Mouse (Mus musculus): Measurements from ENCODE around the gene Ednrb.
"Not testable (repeated sequence)": the region's sequence is repeated elsewhere in the genome, so short reads cannot be mapped to it uniquely, and the experiment has no call there.

The Ednrb gene

GRCm38 (mm10) chr14:103823501-103823900 is 20.7 kb downstream of the Ednrb start:
- no peak for DNase-seq (ENCODE audit: low spot score)

DNA sequence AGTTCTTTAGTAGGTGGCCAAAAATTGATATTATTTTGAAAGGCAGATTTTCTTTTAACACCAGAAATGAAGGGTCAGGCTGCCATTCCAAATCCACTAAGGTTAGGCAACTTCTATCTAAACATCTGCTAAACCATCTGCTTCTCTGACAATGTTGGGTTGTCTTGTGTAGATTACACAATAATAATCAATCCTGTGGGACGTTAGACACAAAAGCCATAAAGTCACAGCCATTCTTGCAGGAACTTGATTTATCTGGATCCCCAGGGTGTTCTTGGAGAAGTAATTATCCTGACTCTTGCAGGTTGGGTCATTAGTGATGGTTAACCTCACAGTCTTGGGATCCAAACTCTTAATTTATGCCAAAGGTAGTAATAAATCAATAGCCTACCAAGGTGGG is 21.6 kb downstream of the Ednrb start:
- no peak for DNase-seq (ENCODE audit: low spot score)

DNA sequence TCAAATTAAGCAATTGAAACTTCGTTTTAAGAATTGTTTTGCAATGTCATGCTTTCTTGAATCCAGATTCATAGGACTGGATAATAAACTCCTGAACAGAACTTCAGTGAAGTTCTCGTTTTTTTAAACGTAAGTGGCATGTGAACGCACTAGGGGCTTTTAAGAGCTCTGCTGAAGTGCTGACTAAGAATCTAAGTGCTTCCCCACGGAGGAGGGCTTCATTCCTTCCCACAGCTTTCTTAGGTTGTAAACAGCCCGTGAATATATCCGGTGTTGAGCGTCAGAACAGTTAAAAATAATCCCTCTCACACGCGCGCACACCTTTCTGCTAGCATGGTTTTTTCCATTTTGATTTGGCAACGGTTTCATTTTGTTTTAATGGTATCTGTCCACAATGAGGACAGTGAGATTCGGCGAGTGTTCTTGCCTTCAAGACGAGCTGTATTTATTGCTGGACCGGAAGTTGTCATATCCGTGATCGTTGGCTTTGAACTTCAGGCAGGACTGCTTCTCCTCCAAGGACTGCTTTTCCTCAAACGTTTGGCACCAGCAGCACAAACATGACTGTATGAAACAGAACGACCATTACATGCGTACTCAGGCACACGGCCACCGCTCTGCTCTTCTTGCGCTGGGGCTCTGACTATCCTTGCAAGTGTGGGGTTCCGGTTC is 27.4 kb downstream of the Ednrb start:
- no peak for DNase-seq (ENCODE audit: low spot score)

DNA sequence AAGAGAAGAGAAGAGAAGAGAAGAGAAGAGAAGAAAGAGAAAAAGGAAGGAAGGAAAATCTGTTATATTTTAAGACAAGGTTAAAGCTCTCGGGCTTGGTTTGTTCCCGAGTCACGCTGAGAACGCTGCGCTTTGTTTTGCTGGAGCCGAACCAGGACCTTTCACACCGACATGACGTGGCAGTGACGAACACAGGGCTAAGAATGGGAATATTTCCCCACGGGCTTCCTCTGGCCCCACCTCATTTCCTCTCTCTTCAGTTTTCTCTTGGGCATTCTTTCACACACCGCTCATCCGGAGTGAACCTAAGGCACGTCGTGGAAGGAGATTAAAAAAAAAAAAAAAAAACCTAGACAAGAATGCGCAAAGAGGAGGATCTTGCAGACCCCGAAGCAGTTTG is 28.7 kb downstream of the Ednrb start:
- DNase-seq (ENCODE audit: low spot score), result no peak

DNA sequence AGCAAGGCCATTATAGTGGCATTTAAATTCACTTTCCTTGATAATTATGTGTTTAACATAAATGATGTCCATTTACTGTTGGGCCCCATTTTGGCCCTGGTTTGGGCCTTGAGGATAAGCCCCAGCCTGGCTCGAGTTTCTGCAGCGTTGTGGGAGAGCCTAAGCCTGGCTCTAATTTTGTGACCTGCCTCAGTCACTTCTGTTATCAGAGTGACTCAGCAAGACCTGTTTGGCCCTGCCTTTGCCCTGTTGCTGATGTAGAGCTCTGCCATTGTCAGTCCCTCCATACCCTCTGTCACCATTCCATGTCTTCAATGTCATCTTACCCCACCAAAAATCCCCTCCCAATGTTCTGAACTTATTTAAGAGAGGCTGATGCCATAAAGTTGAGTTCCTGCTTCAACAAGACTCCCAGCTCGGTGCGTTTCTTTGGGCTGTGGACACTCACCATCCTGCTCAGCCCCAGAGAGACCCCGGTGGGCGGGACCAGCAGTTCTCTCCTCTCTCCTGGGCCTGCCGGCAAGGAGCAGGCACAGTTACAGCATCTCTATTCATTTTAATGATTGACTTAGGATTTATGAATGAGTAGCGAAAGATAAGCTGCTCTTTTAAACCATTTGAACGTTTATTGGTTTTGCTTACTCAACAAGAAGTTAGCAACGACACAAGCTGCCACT is 30.0 kb downstream of the Ednrb start:
- no peak for DNase-seq (ENCODE audit: low spot score)

- DNase-seq (ENCODE audit: low spot score), result no peak
Observed at GRCm38 (mm10) chr14:103813246-103813645, 31.0 kb downstream of the Ednrb start.

DNA sequence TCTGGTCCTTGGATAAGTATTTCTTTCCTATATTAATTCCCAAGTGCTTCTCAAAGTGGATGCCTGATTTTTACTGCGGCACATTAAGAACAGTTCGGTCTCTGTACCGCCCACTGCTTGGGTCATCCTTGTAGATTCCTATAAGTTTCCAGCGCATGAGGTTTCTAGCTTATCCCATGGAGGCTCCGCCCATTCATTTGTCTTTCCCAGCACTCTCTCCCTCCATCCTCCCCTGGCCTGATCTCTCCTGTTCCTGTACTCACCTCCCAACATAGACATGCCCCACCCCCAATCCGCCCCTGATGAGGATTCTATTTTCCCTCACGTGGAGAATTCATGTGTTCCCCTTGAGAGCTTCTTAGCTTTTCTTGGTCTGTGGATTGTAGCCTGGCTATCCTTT is 32.9 kb downstream of the Ednrb start:
- no peak for DNase-seq (ENCODE audit: low spot score)

- DNase-seq (ENCODE audit: low spot score), result no peak
Observed at GRCm38 (mm10) chr14:103803907-103804659, 40.1 kb downstream of the Ednrb start.

DNA sequence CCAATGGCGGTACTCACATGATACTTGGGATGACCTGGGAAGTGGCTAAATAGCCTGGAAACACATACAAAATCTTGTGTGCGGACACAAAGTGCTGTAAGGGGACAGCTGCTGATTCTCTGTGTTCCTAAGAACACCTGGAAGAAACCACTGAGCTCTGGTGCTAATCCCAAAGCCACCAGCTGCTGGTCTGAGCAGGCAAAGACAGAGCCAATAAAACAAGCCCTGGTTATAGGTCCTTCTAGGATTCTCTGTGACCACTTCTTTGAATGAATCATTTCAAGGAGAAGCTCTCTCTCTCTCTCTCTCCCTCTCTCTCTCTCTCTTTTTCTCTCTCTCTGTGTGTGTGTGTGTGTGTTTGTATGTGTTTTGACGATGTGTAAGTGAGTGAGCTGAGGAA is 47.1 kb downstream of the Ednrb start:
- no peak for DNase-seq (ENCODE audit: low spot score)

DNA sequence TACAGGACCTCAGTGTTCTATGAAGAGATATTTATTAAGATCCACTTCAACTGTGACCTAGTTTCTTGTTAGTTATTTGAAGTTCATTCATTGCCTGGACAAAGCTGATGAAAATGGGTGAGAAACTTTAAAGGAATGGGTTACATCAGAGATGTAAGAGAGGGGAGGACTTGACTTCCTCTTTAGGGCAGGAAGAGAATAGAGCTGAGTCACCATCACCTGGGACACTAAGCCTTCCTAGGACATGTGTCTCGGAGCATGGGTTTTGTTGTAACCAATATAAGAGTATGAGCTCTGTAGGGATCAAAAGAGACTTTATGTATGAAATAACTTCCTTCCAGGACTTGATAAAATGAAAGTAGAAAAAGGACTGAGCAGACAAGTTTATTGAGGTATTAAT is 48.6 kb downstream of the Ednrb start:
- DNase-seq (ENCODE audit: low spot score), result no peak

- DNase-seq (ENCODE audit: low spot score), result no peak
Observed at GRCm38 (mm10) chr14:103793409-103793808, 50.8 kb downstream of the Ednrb start.

DNA sequence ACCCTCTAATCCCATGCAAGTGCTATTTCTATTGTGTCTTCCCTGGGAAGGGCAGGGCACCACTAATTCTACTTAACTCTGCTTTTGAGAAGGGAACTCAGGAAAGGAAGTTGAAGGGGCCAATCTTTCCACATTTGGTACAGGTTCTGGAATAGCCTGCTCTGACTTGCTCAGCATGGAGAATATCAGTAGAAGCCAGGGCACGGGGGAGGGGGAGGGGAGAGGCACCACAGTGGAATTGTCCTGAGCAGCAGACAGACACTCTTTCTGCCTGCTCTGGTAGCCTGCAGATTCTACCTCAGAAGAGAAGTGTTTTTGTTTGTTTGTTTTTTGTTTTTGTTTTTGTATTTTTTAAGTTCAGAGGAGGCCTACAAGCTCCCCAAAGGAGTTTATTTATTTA is 51.5 kb downstream of the Ednrb start:
- DNase-seq (ENCODE audit: low spot score), result no peak

DNA sequence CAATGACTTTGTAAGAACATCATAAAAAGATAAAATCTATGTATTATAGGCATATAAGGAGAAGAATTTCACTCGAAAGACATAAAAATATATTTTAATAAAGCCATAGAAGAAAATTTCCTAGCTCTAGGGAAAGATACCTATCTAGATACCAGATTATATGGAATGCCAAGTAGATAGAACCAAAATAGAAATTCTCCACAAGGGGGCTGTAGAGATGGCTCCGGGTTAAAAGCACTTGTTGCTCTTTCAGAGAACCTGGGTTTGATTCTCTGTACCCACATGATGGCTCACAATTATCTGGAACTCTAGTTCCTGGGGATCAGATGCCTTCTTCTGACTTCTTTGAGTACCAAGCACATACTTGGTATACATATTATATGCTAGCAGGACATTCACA is 56.7 kb downstream of the Ednrb start:
- no peak for DNase-seq (ENCODE audit: low spot score)

GRCm38 (mm10) chr14:103785096-103785965 is 58.9 kb downstream of the Ednrb start:
- DNase-seq (ENCODE audit: low spot score), result no peak

- not testable (repeated sequence) for DNase-seq (ENCODE audit: low spot score)
Observed at GRCm38 (mm10) chr14:103780336-103780735, 63.9 kb downstream of the Ednrb start.

DNA sequence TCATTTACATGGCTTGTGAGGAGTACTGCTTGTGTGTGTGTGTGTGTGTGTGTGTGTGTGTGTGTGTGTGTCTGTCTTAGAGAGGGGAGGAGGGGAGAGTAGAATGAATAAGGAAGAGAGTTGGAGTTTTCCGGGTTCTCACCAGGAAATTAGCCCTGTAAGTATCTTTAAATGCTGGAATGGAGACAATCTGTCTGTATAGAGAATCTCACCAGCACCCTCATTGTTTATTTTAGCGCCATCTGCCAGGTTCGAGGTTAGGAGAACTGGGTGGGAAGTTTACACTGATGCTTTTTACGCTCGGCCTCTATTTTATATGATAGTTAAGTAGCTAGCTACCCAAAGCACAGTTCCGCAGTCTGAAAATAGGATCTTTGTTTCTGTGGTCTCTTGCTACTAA is 64.9 kb downstream of the Ednrb start:
- no peak for DNase-seq (ENCODE audit: low spot score)

GRCm38 (mm10) chr14:103778533-103779151 is 65.6 kb downstream of the Ednrb start:
- peak; percentile 21 for DNase-seq (ENCODE audit: low spot score)

DNA sequence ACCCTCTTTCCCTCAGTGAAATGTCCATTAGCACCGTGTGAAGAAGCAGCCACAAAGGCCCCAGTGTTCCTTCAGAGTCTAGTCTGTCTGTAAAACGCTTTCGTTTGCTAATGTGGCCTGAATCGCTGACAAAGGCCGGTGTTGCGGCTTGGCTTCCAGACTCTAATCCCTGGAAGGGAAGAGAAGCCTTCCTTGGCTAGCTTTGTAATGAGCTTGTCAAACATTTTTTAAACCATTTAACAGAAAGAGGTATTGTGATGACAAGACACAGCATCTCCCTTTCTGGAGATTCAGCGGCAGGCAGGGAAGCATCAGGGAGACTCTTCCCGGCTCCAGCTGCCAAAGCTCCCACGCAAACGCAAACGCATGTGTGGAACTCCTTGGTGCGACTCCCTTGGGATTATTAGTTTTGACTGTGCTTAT is 66.2 kb downstream of the Ednrb start:
- DNase-seq (ENCODE audit: low spot score), result peak; percentile 50

DNA sequence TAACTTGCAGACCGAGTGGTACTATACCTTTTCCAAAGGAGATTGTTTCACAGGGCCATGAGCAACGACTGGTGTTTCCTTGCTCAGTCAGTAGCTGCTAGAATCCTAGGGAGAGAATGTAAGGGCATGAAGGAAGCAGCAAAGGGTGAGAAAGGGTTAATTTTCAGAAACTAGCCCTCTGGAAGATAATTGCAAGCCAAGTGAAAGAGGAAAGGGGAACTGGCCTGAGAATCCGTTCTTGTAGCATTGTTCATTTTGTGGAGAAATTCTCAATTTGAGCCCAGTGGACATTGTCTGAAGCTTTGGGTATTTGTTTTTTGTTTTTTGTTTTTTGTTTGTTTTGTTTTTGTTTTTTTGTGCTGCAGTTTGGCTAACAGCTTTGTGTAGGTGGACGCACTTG is 66.8 kb downstream of the Ednrb start:
- no peak for DNase-seq (ENCODE audit: low spot score)

DNA sequence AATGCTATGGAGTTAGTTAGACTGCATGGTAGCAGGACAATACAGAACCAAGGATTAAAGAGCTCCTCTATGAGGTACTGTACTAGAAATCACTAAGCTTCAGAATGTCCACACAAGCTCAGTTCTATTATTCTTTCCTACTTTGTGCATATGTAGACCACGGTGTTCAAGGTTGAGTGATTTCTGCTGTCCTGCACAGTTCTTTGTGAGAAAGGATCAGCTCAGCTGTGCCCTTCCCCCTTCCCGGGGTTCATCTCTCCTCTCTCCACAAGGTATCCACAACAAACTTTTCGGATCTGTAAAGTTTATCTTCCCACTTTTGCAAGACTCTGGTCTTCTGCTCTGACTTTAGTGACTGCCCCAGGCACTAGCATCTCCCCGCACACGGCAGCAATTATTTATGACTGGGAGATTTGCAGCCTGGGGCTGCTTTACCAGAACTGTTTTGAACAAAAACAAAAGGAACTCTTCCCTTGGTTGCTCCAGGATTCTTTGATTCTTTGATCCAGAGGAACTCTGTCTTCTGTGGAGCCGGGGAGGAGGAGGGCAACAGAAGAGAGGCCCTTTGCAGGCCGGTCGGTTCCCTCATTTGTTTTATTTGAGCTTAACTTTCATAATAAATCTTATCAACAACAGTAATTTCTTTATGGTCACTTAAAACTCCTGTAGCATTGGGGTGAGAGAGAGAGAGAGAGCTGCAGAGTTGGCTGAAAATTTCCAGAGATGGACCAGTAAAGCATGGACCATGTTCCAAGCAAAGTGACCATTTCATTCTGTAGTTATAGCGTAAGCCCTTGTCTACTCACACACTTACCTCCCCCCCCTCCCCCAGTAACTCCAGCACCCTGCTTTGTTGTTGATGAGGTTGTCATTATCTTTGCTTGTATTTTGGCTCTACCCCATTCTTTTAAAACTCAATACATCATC is 74.6 kb downstream of the Ednrb start:
- no peak for DNase-seq (ENCODE audit: low spot score)

GRCm38 (mm10) chr14:103767488-103767887 is 76.7 kb downstream of the Ednrb start:
- DNase-seq (ENCODE audit: low spot score), result no peak
